Mouse (Mus musculus) thymus, adult 2 months (tissue): ENCODE results near the gene Lingo1.

Experiments used
- CTCF ChIP-seq: fragments of 200-500 bp; IDR thresholded peaks from 2 replicates; pipeline ENCODE4 v1.5.1; 2012; ENCODE audit warnings: mild to moderate bottlenecking, control low read depth, low read length, moderate library complexity, borderline replicate concordance; ENCODE audit not compliant: control insufficient read depth, poor library complexity, insufficient read depth; ENCODE audit errors: extremely low read depth
- POLR2A ChIP-seq: fragments of 200-500 bp; IDR thresholded peaks from 2 replicates; pipeline ENCODE4 v1.6.1; 2012; ENCODE audit warnings: mild to moderate bottlenecking, low read length, control low read depth, moderate library complexity; ENCODE audit not compliant: control insufficient read depth, poor library complexity, insufficient read depth; ENCODE audit errors: extremely low read depth

DNA sequence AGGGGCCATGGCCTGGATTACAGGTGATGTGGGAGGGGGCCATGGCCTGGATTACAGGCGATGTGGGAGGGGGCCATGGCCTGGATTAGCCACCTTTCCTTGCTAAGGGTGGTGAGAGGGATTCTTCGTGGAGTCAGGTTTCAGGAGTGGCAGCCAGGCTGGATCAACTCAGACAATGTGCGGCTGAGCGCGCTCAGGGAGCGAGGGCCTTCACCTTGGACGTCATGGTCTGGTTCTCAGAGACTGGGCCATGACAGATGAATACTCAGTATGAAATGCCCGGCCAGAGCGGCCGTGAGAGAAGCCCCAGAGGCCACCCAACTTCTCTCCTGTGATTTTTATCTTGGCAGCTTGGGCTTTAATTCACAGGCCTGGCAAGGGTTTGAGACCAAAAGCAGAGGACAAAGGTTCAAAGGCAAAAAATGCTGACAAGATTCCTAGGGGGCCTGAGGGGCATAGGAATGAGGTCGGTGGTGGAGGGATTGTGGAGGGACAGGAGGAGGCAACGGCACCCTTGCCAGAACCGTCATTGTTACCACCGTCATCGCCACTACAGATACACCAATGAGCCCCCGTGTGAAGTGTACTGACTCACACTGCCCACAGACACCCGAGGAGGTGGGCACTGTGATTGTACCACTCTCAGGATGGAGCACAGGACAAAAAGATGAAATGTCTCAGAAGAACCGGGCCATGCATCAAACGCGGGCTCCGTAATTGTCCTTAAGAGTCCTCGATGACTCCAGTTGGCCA is 117.2 kb downstream of the Lingo1 start:
- no peak for TF ChIP-seq CTCF
- TF ChIP-seq POLR2A = no peak
